Mouse (Mus musculus): Measurements from ENCODE around the gene Fbxw25.
"Not testable (repeated sequence)": the region's sequence is repeated elsewhere in the genome, so short reads cannot be mapped to it uniquely, and the experiment has no call there.

Fbxw25 gene

GRCm38 (mm10) chr9:109664552-109664951, at the start of gene Fbxw25:
TSS of gene Fbxw25 (minus strand) at chr9:109664652.
- not testable (repeated sequence) for DNase-seq (ENCODE audit: low spot score)

DNA sequence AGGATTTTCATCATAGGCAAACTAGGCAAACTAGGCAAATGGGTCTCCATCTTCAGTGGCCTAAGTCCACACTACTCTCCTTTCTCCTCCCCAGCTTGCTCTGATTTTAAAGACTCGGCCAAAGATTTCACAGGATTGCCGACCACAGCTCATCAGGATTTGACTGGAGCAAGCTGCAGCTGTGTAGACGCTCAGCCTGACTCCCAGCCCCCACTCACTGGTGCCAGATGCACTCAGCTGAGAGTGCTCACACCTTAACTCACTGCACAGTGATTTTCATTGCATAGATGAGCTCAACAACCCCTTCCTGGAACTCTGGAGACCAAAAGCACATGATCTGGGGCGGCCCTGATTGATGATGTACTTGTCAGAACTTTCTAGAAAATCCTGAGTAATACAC, 38.1 kb upstream of the Fbxw25 start, which contains the start of gene Fbxw18:
Fbxw18 (minus strand) TSS at position 101 of the 400 bp plus-strand sequence.
- DNase-seq (ENCODE audit: low spot score) = not testable (repeated sequence)

GRCm38 (mm10) chr9:109685299-109685698, 20.8 kb upstream of the Fbxw25 start:
- no peak for DNase-seq (ENCODE audit: low spot score)

DNA sequence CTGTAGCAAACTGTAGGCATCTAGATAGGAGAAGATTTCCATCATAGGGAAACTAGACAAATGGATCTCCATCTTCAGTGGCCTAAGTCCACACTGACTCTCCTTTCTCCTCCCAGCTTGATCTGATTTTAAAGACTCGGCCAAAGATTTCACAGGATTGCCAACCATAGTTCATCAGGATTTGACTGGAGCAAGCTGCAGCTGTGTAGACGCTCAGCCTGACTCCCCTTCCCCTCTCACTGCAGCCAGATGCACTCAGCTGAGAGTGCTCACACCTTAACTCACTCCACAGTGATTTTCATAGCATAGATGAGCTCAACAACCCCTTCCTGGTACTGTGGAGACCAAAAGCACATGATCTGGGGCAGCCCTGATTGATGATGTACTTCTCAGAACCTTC, 38.5 kb downstream of the Fbxw25 start, which contains the start of gene Fbxw24:
Fbxw24 (minus strand) TSS at position 101 of the 400 bp plus-strand sequence.
- DNase-seq (ENCODE audit: low spot score) = not testable (repeated sequence)

DNA sequence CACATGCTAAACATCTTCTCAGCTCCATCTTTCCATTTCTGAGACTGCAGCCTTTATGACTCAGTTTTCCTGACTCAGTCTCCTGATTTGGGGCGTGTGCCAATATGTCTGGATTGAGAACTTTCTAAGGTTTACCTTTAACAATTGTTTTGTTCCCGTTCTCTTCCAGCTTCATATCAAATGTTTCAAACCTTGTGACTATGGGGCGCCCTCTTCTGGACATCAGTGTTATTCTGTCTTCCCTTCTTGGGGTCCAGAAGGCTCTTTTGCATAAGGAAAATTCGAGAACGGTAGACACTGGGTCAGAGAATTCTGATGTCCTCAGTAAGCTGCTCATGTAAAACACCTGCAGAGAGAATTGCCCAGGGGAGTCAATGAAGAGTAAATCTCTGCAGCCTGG, 57.6 kb downstream of the Fbxw25 start:
- DNase-seq (ENCODE audit: low spot score) = peak; percentile 3

GRCm38 (mm10) chr9:109602128-109602527, 62.3 kb downstream of the Fbxw25 start:
- DNase-seq (ENCODE audit: low spot score) = not testable (repeated sequence)

DNA sequence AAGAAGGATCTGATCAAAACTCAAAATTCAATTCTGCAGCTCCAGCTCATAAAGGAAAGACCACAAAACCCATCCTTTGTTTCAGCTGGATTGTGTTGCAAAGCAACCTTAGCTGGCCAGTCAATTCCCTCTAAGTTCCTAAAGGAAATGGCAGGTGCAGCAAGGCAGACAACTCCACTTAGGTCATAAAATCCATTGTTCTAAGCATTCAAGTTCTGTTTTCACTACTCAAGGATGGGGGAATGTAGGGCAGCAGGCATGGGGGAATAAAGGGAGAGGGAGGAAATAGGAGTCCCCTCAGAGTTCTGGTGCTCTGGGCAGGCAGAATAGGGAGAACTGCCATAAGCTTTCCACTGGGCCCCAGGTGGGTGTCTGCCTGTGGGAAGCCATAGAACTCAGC, 67.2 kb downstream of the Fbxw25 start:
- no peak for DNase-seq (ENCODE audit: low spot score)

Measured in left cerebral cortex, adult 11 months (tissue).